Mouse (Mus musculus): Measurements from ENCODE around the gene Srrm4.

DNA sequence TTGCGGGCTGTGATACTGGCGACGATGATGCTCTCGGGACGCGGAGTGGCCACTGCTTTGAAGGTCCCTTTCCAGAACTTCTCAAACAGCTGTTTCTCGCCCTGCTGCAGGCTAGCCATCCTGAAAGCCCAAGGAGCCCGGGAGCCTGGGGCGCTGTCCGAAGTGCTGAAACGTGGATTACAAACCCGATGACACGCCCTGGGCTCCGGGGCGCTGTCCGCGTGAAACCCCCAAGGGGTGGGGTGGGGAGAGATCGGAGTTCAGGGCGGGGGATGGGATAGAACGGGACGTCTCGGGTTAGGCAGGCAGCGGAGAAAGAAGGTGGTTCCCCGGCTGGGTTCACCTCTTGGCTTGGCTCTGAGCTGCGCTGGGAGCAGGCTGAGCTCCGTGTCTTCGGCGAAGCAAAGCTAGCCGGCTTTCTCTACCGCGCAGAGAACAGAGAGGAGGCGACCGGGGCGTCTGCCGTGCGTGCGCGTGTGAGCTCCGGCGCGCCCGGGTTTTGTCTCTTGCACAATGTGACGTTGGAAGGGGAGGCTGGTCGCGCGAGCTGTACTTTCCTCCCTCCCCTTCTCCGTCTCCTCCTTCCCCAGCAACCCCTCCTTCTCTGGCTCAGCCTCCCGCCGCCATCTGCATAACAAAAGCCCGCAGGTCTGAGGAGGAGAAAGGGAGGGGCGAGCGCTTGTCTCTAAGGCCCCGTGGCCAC, at the start of gene Srrm4:
- TF ChIP-seq CTCF (conservative IDR thresholded peaks at IDR 0.05; ENCODE audit: low read length) (no peak), POU5F1 (IDR thresholded peaks at IDR 0.05; ENCODE audit: borderline replicate concordance, low read length) (peak; percentile 98), NANOG (IDR thresholded peaks at IDR 0.05; ENCODE audit: borderline replicate concordance, low read length) (no peak)

Measured in E14TG2a.4 (cell line).